ENCODE assay signal across 19 mouse cellular contexts in genomic region chr1:72736397-72737125, GRCm38 (mm10). TPM values are rescaled to one million over a fixed set of nuclear protein-coding genes. Genes with fewer than 3 reads are reported as not detected.
DNase-seq lines count a peak whose midpoint lies in the region; ATAC-seq lines count a peak whose summit lies in the region.
"Had no signal": no experiment of that assay in that cellular context is flagged by ENCODE, and none has a peak within 500 bp of the region (broad histone marks: within the 10 kb centered on the region; RNA-seq: fewer than 3 reads in every experiment).

No protein-coding gene starts in this region.

- no peaks in the 10 kb centered on the region for H3K36me3 ChIP-seq in forebrain, embryonic 10.5 days (replicated peaks)
- H3K36me3 ChIP-seq in forebrain, embryonic 12.5 days (replicated peaks) = no peaks in the 10 kb centered on the region
- no peaks in the 10 kb centered on the region for H3K36me3 ChIP-seq in limb, embryonic 11.5 days (ENCODE audit: control insufficient read depth, insufficient read depth, low read length)
- no peaks in the 10 kb centered on the region for H3K36me3 ChIP-seq in limb, embryonic 10.5 days
- H3K36me3 ChIP-seq: neural tube, embryonic 13.5 days had no signal

- H3K27ac ChIP-seq in forebrain, embryonic 10.5 days = peak overlapping the region; percentile 56
- H3K27ac ChIP-seq in forebrain, embryonic 12.5 days = no peak overlapping the region
- no peak overlapping the region for H3K27ac ChIP-seq in limb, embryonic 11.5 days (replicated peaks; ENCODE audit: low read depth, low read length)
- H3K27ac ChIP-seq in limb, embryonic 10.5 days = no peak overlapping the region
- H3K27ac ChIP-seq: layer of hippocampus, adult 2 months; neural tube, embryonic 13.5 days had no signal

- H3K4me2 ChIP-seq in forebrain, embryonic 12.5 days = no peak overlapping the region
- no peak overlapping the region for H3K4me2 ChIP-seq in limb, embryonic 11.5 days (ENCODE audit: low read depth, severe bottlenecking)
- H3K4me2 ChIP-seq: neural tube, embryonic 13.5 days had no signal

- no peak overlapping the region for H3K4me3 ChIP-seq in forebrain, embryonic 10.5 days
- H3K4me3 ChIP-seq in forebrain, embryonic 12.5 days (replicated peaks) = no peak overlapping the region
- H3K4me3 ChIP-seq in limb, embryonic 11.5 days (ENCODE audit: low read depth, low read length) = no peak overlapping the region
- no peak overlapping the region for H3K4me3 ChIP-seq in limb, embryonic 10.5 days
- H3K4me3 ChIP-seq: erythroblast, embryonic 14.5 days; layer of hippocampus, adult 2 months; neural tube, embryonic 13.5 days had no signal

- WGBS in forebrain, embryonic 10.5 days = 77% methylated on average over 13 of the region's 13 CpGs
- WGBS in forebrain, embryonic 12.5 days = 74% methylated on average over 13 of the region's 13 CpGs
- WGBS in limb, embryonic 11.5 days = 50% methylated on average over 13 of the region's 13 CpGs
- WGBS in limb, embryonic 10.5 days = 55% methylated on average over 13 of the region's 13 CpGs

- ATAC-seq in forebrain, embryonic 12.5 days (ENCODE audit: low FRiP score) = no peak
- ATAC-seq in limb, embryonic 11.5 days (ENCODE audit: insufficient number of reproducible peaks, low FRiP score, low TSS enrichment, low read depth) = peak; percentile 21; the same call in 1 of the 2 replicates
- ATAC-seq: hindbrain, embryonic 16.5 days; midbrain, embryonic 16.5 days had no signal

- H3K27me3 ChIP-seq in forebrain, embryonic 10.5 days (ENCODE audit: poor library complexity, severe bottlenecking) = no peaks in the 10 kb centered on the region
- no peaks in the 10 kb centered on the region for H3K27me3 ChIP-seq in forebrain, embryonic 12.5 days
- H3K27me3 ChIP-seq in limb, embryonic 11.5 days (ENCODE audit: control insufficient read depth, insufficient read depth, low read length) = no peaks in the 10 kb centered on the region
- no peaks in the 10 kb centered on the region for H3K27me3 ChIP-seq in limb, embryonic 10.5 days (ENCODE audit: low read depth, poor library complexity, severe bottlenecking)
- H3K27me3 ChIP-seq: neural tube, embryonic 13.5 days had no signal

- no peak overlapping the region for H3K9ac ChIP-seq in forebrain, embryonic 12.5 days
- H3K9ac ChIP-seq in limb, embryonic 11.5 days (ENCODE audit: low read length) = no peak overlapping the region; the same call in 1 of the 2 replicates
- H3K9ac ChIP-seq: neural tube, embryonic 13.5 days had no signal

- H3K9me3 ChIP-seq in forebrain, embryonic 10.5 days = no peaks in the 10 kb centered on the region
- H3K9me3 ChIP-seq in forebrain, embryonic 12.5 days = no peaks in the 10 kb centered on the region
- no peaks in the 10 kb centered on the region for H3K9me3 ChIP-seq in limb, embryonic 11.5 days (ENCODE audit: control insufficient read depth, low read length)
- no peaks in the 10 kb centered on the region for H3K9me3 ChIP-seq in limb, embryonic 10.5 days (replicated peaks)
- H3K9me3 ChIP-seq: neural tube, embryonic 13.5 days had no signal

- H3K4me1 ChIP-seq in forebrain, embryonic 10.5 days = peaks cover 34% of the 10 kb centered on the region
- H3K4me1 ChIP-seq in forebrain, embryonic 12.5 days = peaks cover 15% of the 10 kb centered on the region
- 0 out of 2 replicates have a peak, but pooled peaks cover 2% of the 10 kb centered on the region for H3K4me1 ChIP-seq in limb, embryonic 11.5 days (ENCODE audit: control insufficient read depth, insufficient read depth, low read length)
- peaks cover 18% of the 10 kb centered on the region for H3K4me1 ChIP-seq in limb, embryonic 10.5 days

- no peak for DNase-seq in forebrain, embryonic 10.5 days (ENCODE audit: extremely low spot score, low spot score)
- no peak for DNase-seq in limb, embryonic 11.5 days (ENCODE audit: low spot score)
- DNase-seq in limb, embryonic 10.5 days (ENCODE audit: low spot score) = no peak
- peak; percentile 12 for DNase-seq in heart, postnatal 4 days
- DNase-seq in lung, postnatal 4 days = peak; percentile 18 to 38
- DNase-seq in T-cell, adult 2 months (ENCODE audit: low spot score) = no peak
- DNase-seq in cerebellum, postnatal 14 days = no peak
- DNase-seq: adrenal gland, adult 2 months; cerebellum, adult 2 months; embryo, embryonic 11 days; liver had no signal

RNA-seq across cellular contexts. Expression of gene Rpl37a, which starts 25.5 kb away (rescaled TPM):
- polyA plus RNA-seq in forebrain, embryonic 10.5 days (2016; fragmentation: Nextera tagmentation; extraction: Ambion mirVana) = 1,402 and 1,403 TPM in 2 replicates
- polyA plus RNA-seq in forebrain, embryonic 12.5 days (2016; fragmentation: Nextera tagmentation; extraction: Ambion mirVana) = 1,399 and 1,461 TPM in 2 replicates
- 1,800 and 1,853 TPM in 2 replicates for polyA plus RNA-seq in limb, embryonic 11.5 days (2014; fragmentation: Nextera tagmentation; extraction: Ambion mirVana)
- polyA plus RNA-seq in limb, embryonic 10.5 days (2016; fragmentation: Nextera tagmentation; extraction: Ambion mirVana) = 1,350 and 1,492 TPM in 2 replicates
- total RNA-seq in heart, postnatal 4 days (2021) = 100 to 1,000 TPM; 918 to 961 TPM

RNA-seq across cellular contexts. Expression of gene Ankar, which starts 36.2 kb away (rescaled TPM):
- not detected in 2 replicates for polyA plus RNA-seq in forebrain, embryonic 10.5 days (2016; fragmentation: Nextera tagmentation; extraction: Ambion mirVana)
- polyA plus RNA-seq in forebrain, embryonic 12.5 days (2016; fragmentation: Nextera tagmentation; extraction: Ambion mirVana) = not detected in 2 replicates
- not detected in 2 replicates for polyA plus RNA-seq in limb, embryonic 11.5 days (2014; fragmentation: Nextera tagmentation; extraction: Ambion mirVana)
- not detected in 2 replicates for polyA plus RNA-seq in limb, embryonic 10.5 days (2016; fragmentation: Nextera tagmentation; extraction: Ambion mirVana)
- total RNA-seq in heart, postnatal 4 days (2021) = not detected
- total RNA-seq: adrenal gland, adult 2 months; layer of hippocampus, adult 2 months; left cerebral cortex, adult 8-10 months had no signal
- polyA plus RNA-seq: adrenal gland, adult 2 months; cerebellum, adult 2 months; erythroblast, embryonic 14.5 days; frontal cortex, adult 2 months; hindbrain, embryonic 16.5 days; midbrain, embryonic 16.5 days; neural tube, embryonic 13.5 days had no signal

Comparison
In these comparisons a context has a peak if more than half of its experiments do, and no peak if none do; other contexts are left out.
1. DNase-seq: peak in heart, postnatal 4 days (single experiment) and lung, postnatal 4 days (2 of 2); none in forebrain, embryonic 10.5 days (single experiment), limb, embryonic 11.5 days (single experiment), limb, embryonic 10.5 days (single experiment), T-cell, adult 2 months (single experiment) and cerebellum, postnatal 14 days (0 of 2).